Mouse (Mus musculus) cortical plate, adult 2 months (tissue): ENCODE data around the gene Tsnaxip1. TPM values are rescaled to one million over a fixed set of nuclear protein-coding genes. Genes with fewer than 3 reads are reported as not detected.

Experiments
- H3K27ac ChIP-seq: fragments of 200-500 bp; 2 replicates; pipeline ENCODE4 v1.5.1; 2012; ENCODE audit warnings: low read length, control low read depth, inconsistent platforms; ENCODE audit not compliant: insufficient read depth
- H3K4me1 ChIP-seq: fragments of 200-500 bp; 2 replicates; pipeline ENCODE4 v1.6.1; 2011; ENCODE audit warnings: low read length; ENCODE audit not compliant: control insufficient read depth, insufficient read depth
- H3K4me3 ChIP-seq: fragments of 200-500 bp; 2 replicates; pipeline ENCODE4 v1.5.1; 2011; ENCODE audit warnings: mild to moderate bottlenecking, low read length, control low read depth; ENCODE audit not compliant: insufficient read depth
- CTCF ChIP-seq: fragments of 200-500 bp; IDR thresholded peaks from 2 replicates; pipeline ENCODE4 v1.5.1; 2011; ENCODE audit warnings: mild to moderate bottlenecking, control low read depth, low read length; ENCODE audit not compliant: insufficient read depth; ENCODE audit errors: extremely low read depth
- POLR2A ChIP-seq: fragments of 200-500 bp; IDR thresholded peaks from 2 replicates; pipeline ENCODE4 v1.6.1; 2011; ENCODE audit warnings: mild to moderate bottlenecking, low read length, control low read depth; ENCODE audit not compliant: insufficient read depth; ENCODE audit errors: extremely low read depth
- polyA plus RNA-seq: library from polyadenylated mRNA; depleted of rRNA; stranded (reverse); fragments of >200 nt; gene quantifications from 2 replicates; pipeline ENCODE4 v1.2.3, GENCODE M21; 2012

The Tsnaxip1 gene
- polyA plus RNA-seq, 1 experiment, result 0.31 TPM

GRCm38 (mm10) chr8:105839209-105839608 is 11.7 kb downstream of the Tsnaxip1 start:
- no peak for TF ChIP-seq CTCF
- no peak overlapping the region for H3K4me3 ChIP-seq
- H3K4me1 ChIP-seq, result no peaks in the 10 kb centered on the region
- no peak overlapping the region for H3K27ac ChIP-seq

- H3K4me1 ChIP-seq, result no peaks in the 10 kb centered on the region
- no peak overlapping the region for H3K4me3 ChIP-seq
- no peak overlapping the region for H3K27ac ChIP-seq
- TF ChIP-seq POLR2A, result no peak
- no peak for TF ChIP-seq CTCF
These were observed 19.1 kb downstream of the Tsnaxip1 start for GRCm38 (mm10) chr8:105846678-105847077.

GRCm38 (mm10) chr8:105850014-105850413 is 22.5 kb downstream of the Tsnaxip1 start:
- TF ChIP-seq POLR2A, result no peak
- Histone ChIP-seq H3K4me1 (0 out of 2 replicates have a peak, but pooled peaks cover 1% of the 10 kb centered on the region), H3K4me3 (no peak overlapping the region), H3K27ac (no peak overlapping the region)

GRCm38 (mm10) chr8:105850611-105851010 is 23.1 kb downstream of the Tsnaxip1 start:
- Histone ChIP-seq H3K4me3 (no peak overlapping the region), H3K27ac (no peak overlapping the region), H3K4me1 (0 out of 2 replicates have a peak, but pooled peaks cover 1% of the 10 kb centered on the region)
- TF ChIP-seq POLR2A, result no peak
- no peak for TF ChIP-seq CTCF

- Histone ChIP-seq H3K4me3 (peak overlapping the region; percentile 69), H3K27ac (no peak overlapping the region), H3K4me1 (peaks cover 4% of the 10 kb centered on the region; the same call in 1 of the 2 replicates)
- TF ChIP-seq POLR2A, result peak; percentile 81; the same call in 1 of the 2 replicates
- TF ChIP-seq CTCF, result no peak
These were observed 24.2 kb downstream of the Tsnaxip1 start for GRCm38 (mm10) chr8:105851651-105852143.

GRCm38 (mm10) chr8:105852146-105852729 is 24.7 kb downstream of the Tsnaxip1 start:
- H3K27ac ChIP-seq, result no peak overlapping the region
- H3K4me1 ChIP-seq, result peaks cover 4% of the 10 kb centered on the region; the same call in 1 of the 2 replicates
- peak overlapping the region; percentile 69; the same call in 1 of the 2 replicates for H3K4me3 ChIP-seq
- TF ChIP-seq POLR2A (no peak), CTCF (no peak)

GRCm38 (mm10) chr8:105853178-105853577 is 25.6 kb downstream of the Tsnaxip1 start, which contains the start of gene Cenpt:
Gene Cenpt, minus strand, starts transcription at chr8:105853278.
- no peak within 1 kb of the TSS for H3K27ac ChIP-seq
- peaks cover 4% of the 10 kb centered on the region; the same call in 1 of the 2 replicates for H3K4me1 ChIP-seq
- no peak within 1 kb of the TSS; the same call in 1 of the 2 replicates for H3K4me3 ChIP-seq
- TF ChIP-seq POLR2A (no peak), CTCF (no peak)

- Histone ChIP-seq H3K4me1 (peaks cover 4% of the 10 kb centered on the region; the same call in 1 of the 2 replicates), H3K27ac (no peak overlapping the region), H3K4me3 (peak overlapping the region; percentile 62; the same call in 1 of the 2 replicates)
- TF ChIP-seq POLR2A (no peak), CTCF (no peak)
These were observed 26.8 kb downstream of the Tsnaxip1 start for GRCm38 (mm10) chr8:105854303-105854702.

- TF ChIP-seq POLR2A, result no peak
- peak; percentile 81 for TF ChIP-seq CTCF
- H3K4me1 ChIP-seq, result peaks cover 4% of the 10 kb centered on the region; the same call in 1 of the 2 replicates
- H3K4me3 ChIP-seq, result peak within 1 kb of the TSS; percentile 62
- peak within 1 kb of the TSS; percentile 82 for H3K27ac ChIP-seq
These were observed 27.2 kb downstream of the Tsnaxip1 start, which contains the start of gene Thap11 for GRCm38 (mm10) chr8:105854715-105855216. Gene Thap11, plus strand, starts transcription at chr8:105855132.

GRCm38 (mm10) chr8:105855248-105856167 is 28.0 kb downstream of the Tsnaxip1 start:
- TF ChIP-seq CTCF (no peak), POLR2A (no peak)
- Histone ChIP-seq H3K4me3 (peak overlapping the region; percentile 62), H3K4me1 (peaks cover 4% of the 10 kb centered on the region; the same call in 1 of the 2 replicates), H3K27ac (peak overlapping the region; percentile 82)
